Comparison of ENCODE assay signal across 7 mouse cellular contexts in genomic region chr5:34902811-34903385, GRCm38 (mm10). TPM values are rescaled to one million over a fixed set of nuclear protein-coding genes. Genes with fewer than 3 reads are reported as not detected.
DNase-seq lines count a peak whose midpoint lies in the region; ATAC-seq lines count a peak whose summit lies in the region.

No protein-coding gene starts in this region.

- H3K27me3 ChIP-seq in kidney, embryonic 14.5 days (ENCODE audit: control insufficient read depth, insufficient read depth, low read length): no peaks in the 10 kb centered on the region

- no peak overlapping the region for H3K4me2 ChIP-seq in kidney, embryonic 14.5 days (replicated peaks; ENCODE audit: low read depth, low read length)

- ATAC-seq in kidney, embryonic 14.5 days (ENCODE audit: low FRiP score, low TSS enrichment): no peak

- H3K9me3 ChIP-seq in kidney, embryonic 14.5 days (ENCODE audit: control insufficient read depth, low read length): no peaks in the 10 kb centered on the region

- H3K36me3 ChIP-seq in kidney, embryonic 14.5 days (ENCODE audit: control insufficient read depth, insufficient read depth, low read length): peaks cover 86% of the 10 kb centered on the region

- intact Hi-C loops in left cerebral cortex, postnatal 4 days (cut with DNase I): no loop called here

- no peaks in the 10 kb centered on the region for H3K4me1 ChIP-seq in kidney, embryonic 14.5 days (ENCODE audit: control insufficient read depth, insufficient read depth, low read length)

- 93% methylated on average over 5 of the region's 5 CpGs for WGBS in kidney, embryonic 14.5 days

- DNase-seq in kidney, postnatal 25 days: peak; percentile 33 to 56
- peak; percentile 77 for DNase-seq in cerebellum, adult 11 months
- peak; percentile 23 for DNase-seq in fibroblast of lung, adult 2 months (ENCODE audit: low read depth)
- peak; percentile 80 for DNase-seq in left cerebral cortex, postnatal 4 days
- DNase-seq in embryo, embryonic 11 days: no peak
- DNase-seq in thymus, adult 18-20 months: no peak

- H3K27ac ChIP-seq in kidney, embryonic 14.5 days (ENCODE audit: low read depth, low read length): no peak overlapping the region

- H3K9ac ChIP-seq in kidney, embryonic 14.5 days (ENCODE audit: low read depth, low read length): no peak overlapping the region

- H3K4me3 ChIP-seq in kidney, embryonic 14.5 days (ENCODE audit: low read length): no peak overlapping the region

RNA-seq across cellular contexts. Expression of gene Msantd1, which starts 4.9 kb away (rescaled TPM):
- 0.84 and 1.0 TPM in 2 replicates for polyA plus RNA-seq in kidney, embryonic 14.5 days (2014; fragmentation: Nextera tagmentation; extraction: Ambion mirVana)
- 10 to 100 TPM; 19.8 to 21.1 TPM for total RNA-seq in left cerebral cortex, postnatal 4 days (2021)

RNA-seq across cellular contexts. Expression of gene Rgs12, which starts 46.3 kb away (rescaled TPM):
- polyA plus RNA-seq in kidney, embryonic 14.5 days (2014; fragmentation: Nextera tagmentation; extraction: Ambion mirVana): 20.8 and 29.3 TPM in 2 replicates
- total RNA-seq in left cerebral cortex, postnatal 4 days (2021): 10 to 100 TPM; 62.9 TPM

Comparison
In these comparisons a context has a peak if more than half of its experiments do, and no peak if none do; other contexts are left out.
1. DNase-seq: peak in kidney, postnatal 25 days (2 of 2), cerebellum, adult 11 months (single experiment), fibroblast of lung, adult 2 months (single experiment) and left cerebral cortex, postnatal 4 days (single experiment); none in embryo, embryonic 11 days (single experiment) and thymus, adult 18-20 months (0 of 2).